Mouse (Mus musculus): Measurements from ENCODE around the gene Marco. TPM values are rescaled to one million over a fixed set of nuclear protein-coding genes. Genes with fewer than 3 reads are reported as not detected.

Marco gene
- not detected for total RNA-seq (2021)

DNA sequence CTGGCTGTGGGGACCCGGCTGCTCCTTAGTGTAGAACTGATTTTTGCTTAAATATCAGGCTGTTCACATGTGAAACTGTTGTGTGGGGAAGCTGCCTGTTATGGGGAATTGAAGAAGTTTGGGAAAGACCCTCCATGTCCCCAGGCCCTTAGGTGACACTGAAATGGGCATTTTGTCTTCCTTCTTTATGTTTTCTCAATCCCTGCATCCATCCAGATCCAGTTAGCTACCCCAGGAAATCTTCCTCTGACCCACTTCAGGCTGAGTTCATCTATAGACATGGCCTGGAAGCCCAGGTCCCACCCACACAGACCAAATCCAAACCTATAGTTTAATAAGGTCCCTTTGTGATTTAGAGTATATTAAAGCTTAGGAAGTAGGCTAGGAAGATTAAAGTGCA, at the start of gene Marco:
TSS of gene Marco (minus strand) at position 101 of the 400 bp plus-strand sequence.
- intact Hi-C loops (cut with DNase I): no loop called here
- DNase-seq (ENCODE audit: low spot score in 2 of 2): no peak

GRCm38 (mm10) chr1:120539506-120540029, 34.7 kb upstream of the Marco start:
- intact Hi-C loops (cut with DNase I): no loop called here
- DNase-seq (ENCODE audit: low spot score in 2 of 2): no peak

- intact Hi-C loops (cut with DNase I): no loop called here
- DNase-seq (ENCODE audit: low spot score in 2 of 2): no peak
These were observed 32.2 kb upstream of the Marco start for GRCm38 (mm10) chr1:120536998-120537397.

- intact Hi-C loops (cut with DNase I): no loop called here
- DNase-seq (ENCODE audit: low spot score in 2 of 2): no peak
These were observed 31.1 kb upstream of the Marco start for GRCm38 (mm10) chr1:120535919-120536318.

DNA sequence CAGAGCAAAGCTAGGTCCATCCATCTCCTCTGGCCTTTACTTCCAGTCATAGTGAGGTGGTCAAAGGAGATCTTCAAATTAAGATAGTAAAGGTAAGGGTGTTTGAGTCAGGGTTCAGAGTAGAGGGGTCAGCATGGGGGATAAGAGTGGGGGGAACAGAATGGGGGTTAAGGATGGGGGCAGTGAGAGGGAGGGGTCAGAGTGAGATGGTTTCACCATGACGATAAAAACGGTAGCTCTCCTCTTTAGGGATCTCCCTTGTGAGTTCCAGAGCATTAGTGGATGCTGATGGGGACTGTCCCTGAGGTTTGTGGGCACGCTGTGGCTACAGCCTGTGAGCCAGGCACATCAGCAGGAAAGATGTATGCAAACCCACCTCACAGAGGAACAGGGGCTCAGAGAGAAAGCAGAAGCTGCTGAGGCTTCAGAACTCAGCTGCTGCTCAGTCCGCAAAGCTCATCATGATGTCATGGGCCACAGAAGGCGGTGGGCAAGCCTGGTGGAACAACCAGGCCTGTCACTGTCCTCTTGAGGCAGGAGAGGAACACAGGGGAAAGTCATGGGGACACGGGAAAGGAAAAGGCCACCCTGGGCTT, 27.6 kb upstream of the Marco start:
- intact Hi-C loops (cut with DNase I): no loop called here
- no peak for DNase-seq (ENCODE audit: low spot score in 2 of 2)

DNA sequence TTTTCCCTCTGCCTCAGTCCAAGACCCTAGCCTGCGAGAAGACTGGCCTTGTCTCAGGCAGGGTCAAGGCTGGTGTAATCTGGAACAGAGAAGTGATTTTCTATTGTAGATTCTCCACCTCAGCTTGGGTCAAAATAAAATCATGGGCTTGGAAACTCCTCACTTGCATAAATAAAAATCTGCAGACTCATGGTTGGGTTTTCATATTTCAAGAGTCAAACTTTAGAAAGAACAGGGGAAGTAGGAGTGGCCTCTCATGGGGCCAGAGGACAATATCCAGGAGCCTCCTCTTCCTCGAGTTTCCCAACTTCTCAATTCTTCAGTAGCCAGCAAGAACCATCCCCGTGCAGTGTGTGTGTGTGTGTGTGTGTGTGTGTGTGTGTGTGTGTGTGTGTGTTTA, 26.9 kb upstream of the Marco start:
- no peak for DNase-seq (ENCODE audit: low spot score in 2 of 2)
- intact Hi-C loops (cut with DNase I): no loop called here

DNA sequence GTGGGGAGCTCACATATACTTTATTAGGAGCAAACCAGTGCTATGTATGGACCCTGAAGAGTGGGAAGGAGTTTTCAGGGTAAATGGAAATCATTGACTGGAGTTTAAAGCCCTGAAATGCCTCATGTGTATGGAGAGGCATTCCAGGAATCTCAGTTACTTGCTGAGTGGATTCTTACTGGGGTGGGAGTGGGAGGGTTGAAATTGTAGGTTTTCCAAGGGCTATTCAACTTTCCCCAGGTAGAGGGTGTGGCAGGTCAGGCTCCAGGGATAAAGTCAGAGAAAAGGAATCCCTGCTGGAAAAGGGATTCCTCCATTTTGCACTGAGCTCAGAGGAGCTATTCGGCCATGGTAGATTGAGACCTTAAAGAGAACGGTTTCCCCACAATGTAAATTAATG, 25.1 kb upstream of the Marco start:
- DNase-seq (ENCODE audit: low spot score in 2 of 2): no peak
- intact Hi-C loops (cut with DNase I): no loop called here

DNA sequence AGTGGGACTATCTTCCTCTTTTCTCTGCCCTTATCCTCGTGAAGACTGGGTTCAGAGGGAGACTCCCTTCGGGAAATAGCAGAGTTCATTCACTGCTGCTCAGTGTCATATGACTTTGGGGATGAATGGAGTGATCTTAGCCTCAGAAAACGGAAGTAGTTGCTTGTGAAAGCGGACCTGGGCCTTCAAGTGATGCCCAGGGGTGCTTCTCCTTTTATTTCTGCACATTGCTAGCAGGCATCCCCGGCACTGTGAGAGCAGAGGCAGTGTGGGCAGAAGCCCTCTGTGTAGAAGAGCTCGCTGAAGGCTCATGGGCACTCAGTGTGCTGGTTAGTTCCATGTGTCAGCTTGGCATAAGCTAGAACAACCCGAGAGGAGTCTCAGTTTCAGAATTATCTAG, 12.8 kb upstream of the Marco start:
- peak in 1 of 2 experiments; percentile 5 for DNase-seq (ENCODE audit: low spot score in 2 of 2)
- intact Hi-C loops (cut with DNase I): no loop called here

- intact Hi-C loops (cut with DNase I): no loop called here
- DNase-seq (ENCODE audit: low spot score in 2 of 2): no peak
These were observed 5.5 kb upstream of the Marco start for GRCm38 (mm10) chr1:120510311-120510710.

DNA sequence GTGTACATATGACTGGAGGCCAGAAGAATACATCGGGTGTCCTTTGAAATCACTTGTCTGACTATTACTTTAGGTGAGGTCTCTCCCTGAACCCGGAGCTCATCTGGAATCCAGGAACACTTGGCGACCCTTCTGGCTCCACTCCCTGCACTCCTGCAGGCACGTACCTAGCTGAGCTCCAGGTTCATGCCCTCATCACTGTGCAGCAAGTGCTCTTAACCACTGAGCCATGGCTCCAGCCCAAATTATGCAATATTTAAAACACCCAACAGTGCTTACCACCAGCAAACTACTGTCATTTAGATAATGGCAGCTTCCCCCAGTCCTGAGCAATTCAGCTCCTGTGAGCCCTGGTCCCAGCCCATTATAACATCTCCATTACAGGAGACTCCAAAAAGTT, 4.2 kb upstream of the Marco start:
- no peak for DNase-seq (ENCODE audit: low spot score in 2 of 2)
- intact Hi-C loops (cut with DNase I): no loop called here

- no peak for DNase-seq (ENCODE audit: low spot score in 2 of 2)
- intact Hi-C loops (cut with DNase I): no loop called here
These were observed 646 bp downstream of the Marco start for GRCm38 (mm10) chr1:120504046-120504710.

- no peak for DNase-seq (ENCODE audit: low spot score in 2 of 2)
- intact Hi-C loops (cut with DNase I): no loop called here
These were observed 3.3 kb downstream of the Marco start for GRCm38 (mm10) chr1:120501496-120501895.

DNA sequence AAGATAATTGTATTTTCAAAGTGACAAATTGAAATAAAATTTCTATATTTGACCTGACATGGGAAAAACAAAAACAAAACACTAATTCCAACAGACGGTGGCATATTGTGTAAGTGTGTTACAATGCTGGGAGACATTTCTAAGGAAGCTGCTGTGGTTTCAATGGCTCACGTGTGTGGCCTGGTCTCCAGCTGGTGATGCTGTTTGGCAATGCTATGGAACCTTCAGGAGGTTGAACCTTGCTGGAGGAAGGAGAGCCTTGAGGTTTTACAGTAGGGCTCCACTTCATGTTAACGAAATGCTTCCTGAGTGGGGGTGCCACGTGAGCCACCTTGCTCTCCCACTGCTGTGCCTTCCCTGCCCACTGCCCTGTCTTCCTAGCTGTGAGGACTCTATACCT, 6.8 kb downstream of the Marco start:
- no peak for DNase-seq (ENCODE audit: low spot score in 2 of 2)
- intact Hi-C loops (cut with DNase I): no loop called here

DNA sequence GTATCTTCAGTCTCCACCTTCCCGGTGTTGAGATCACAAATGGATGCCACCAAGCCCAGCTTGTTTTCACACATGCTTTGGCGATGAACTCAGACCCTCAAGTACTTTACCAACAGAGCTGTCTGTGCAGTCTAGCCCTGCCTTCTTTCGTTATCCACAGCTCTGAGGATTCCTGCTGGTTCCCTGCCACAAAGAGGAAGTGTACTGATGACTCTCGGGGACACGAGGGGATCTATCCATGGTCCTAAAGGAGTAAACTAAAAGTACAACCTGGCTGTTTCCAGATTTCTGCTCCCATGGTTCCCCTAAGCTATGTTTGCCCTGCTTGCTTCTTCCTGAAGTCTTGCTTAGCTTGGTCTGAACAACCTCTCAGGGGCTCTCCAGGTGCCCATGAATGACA, 23.9 kb downstream of the Marco start:
- intact Hi-C loops (cut with DNase I): no loop called here
- no peak for DNase-seq (ENCODE audit: low spot score in 2 of 2)

- DNase-seq (ENCODE audit: low spot score in 2 of 2): no peak
- intact Hi-C loops (cut with DNase I): loop anchor here (5.0 kb wide), 1 partner anchor 78 kb away; no protein-coding TSS in a partner anchor
These were observed 30.0 kb downstream of the Marco start for GRCm38 (mm10) chr1:120474825-120475224.

- peak; percentile 6 to 10 for DNase-seq (ENCODE audit: low spot score in 2 of 2)
- intact Hi-C loops (cut with DNase I): loop anchor here (5.0 kb wide), 3 partner anchors 142 to 292 kb away; no protein-coding TSS in a partner anchor
These were observed 35.9 kb downstream of the Marco start for GRCm38 (mm10) chr1:120468891-120469290.

DNA sequence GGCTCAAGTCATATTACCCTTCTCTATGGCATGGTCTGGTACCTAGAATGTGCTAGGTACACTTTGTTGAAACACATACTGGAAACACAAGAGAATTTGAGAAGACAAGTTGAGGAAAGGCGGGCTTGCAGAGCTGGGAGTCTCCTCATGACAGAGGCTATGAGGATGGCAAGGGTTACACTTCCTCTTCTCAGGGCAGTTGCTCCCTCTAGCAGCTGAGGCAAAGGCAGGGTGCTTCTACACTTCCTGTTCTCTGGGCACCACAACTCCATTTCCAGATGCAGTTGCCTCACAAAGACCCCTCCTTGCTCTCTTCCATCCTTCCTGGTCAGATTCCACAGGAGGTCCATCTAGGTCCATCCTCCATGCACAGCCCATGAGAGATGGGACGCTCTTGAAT, 37.5 kb downstream of the Marco start:
- intact Hi-C loops (cut with DNase I): loop anchor here (5.0 kb wide), 3 partner anchors 140 to 290 kb away; no protein-coding TSS in a partner anchor
- no peak for DNase-seq (ENCODE audit: low spot score in 2 of 2)

GRCm38 (mm10) chr1:120466751-120467150, 38.1 kb downstream of the Marco start:
- no peak for DNase-seq (ENCODE audit: low spot score in 2 of 2)
- intact Hi-C loops (cut with DNase I): loop anchor here (5.0 kb wide), 3 partner anchors 139 to 289 kb away; no protein-coding TSS in a partner anchor

GRCm38 (mm10) chr1:120459032-120459431, 45.8 kb downstream of the Marco start:
- intact Hi-C loops (cut with DNase I): no loop called here
- no peak for DNase-seq (ENCODE audit: low spot score in 2 of 2)

DNA sequence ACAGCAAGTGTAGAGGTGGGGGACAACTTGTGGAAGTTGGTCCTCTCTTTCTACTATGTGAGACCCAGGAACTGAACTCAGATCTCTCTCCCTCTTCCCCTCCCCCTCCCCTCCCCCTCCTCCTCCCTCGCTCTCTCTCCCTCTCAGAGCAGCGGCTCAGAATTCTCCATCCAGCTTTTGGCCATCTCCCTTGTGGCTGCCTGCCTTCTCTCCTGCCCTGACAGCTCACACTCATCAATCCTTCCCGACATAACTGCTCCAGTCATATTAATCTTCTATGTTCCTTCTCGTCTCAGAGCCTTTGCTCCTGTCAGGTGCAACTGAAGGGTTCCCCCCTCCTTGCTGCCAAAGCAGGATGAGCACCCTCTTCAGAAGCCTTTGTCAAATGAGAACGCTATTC, 46.3 kb downstream of the Marco start:
- DNase-seq (ENCODE audit: low spot score in 2 of 2): no peak

More for the DNA sequence above, 46.3 kb downstream of the Marco start:
- intact Hi-C loops (cut with DNase I): no loop called here
